Mouse (Mus musculus) C2C12 (cell line): Measurements from ENCODE around the gene Zfp212. TPM values are rescaled to one million over a fixed set of nuclear protein-coding genes. Genes with fewer than 3 reads are reported as not detected.
"Not testable (repeated sequence)": the region's sequence is repeated elsewhere in the genome, so short reads cannot be mapped to it uniquely, and the experiment has no call there.

Source experiments
- H3K27me3 ChIP-seq: one replicate; pipeline ENCODE4 v1.6.1; 2011; ENCODE audit not compliant: control insufficient read depth, insufficient read depth, insufficient read length
- H3K36me3 ChIP-seq: one replicate; pipeline ENCODE4 v1.6.1; 2011; ENCODE audit not compliant: control insufficient read depth, insufficient read depth
- H3K4me3 ChIP-seq: one replicate; pipeline ENCODE4 v1.5.1; 2011; ENCODE audit warnings: mild to moderate bottlenecking, control low read depth; ENCODE audit not compliant: poor library complexity, insufficient read depth, severe bottlenecking
- H3K79me2 ChIP-seq: one replicate; pipeline ENCODE4 v1.6.1; 2011; ENCODE audit not compliant: control insufficient read depth, insufficient read depth
- H3K79me3 ChIP-seq: one replicate; pipeline ENCODE4 v1.6.1; 2011; ENCODE audit warnings: low read depth, control low read depth
- H3ac ChIP-seq: one replicate; pipeline ENCODE3; 2011; ENCODE audit warnings: low read depth; ENCODE audit not compliant: control insufficient read depth, insufficient read length
- CEBPB ChIP-seq: IDR thresholded peaks from one replicate; pipeline ENCODE4 v1.6.1; 2011; ENCODE audit warnings: low read depth, mild to moderate bottlenecking, control low read depth, moderate library complexity
- CTCF ChIP-seq: IDR thresholded peaks from one replicate; pipeline ENCODE4 v1.5.1; 2011; ENCODE audit not compliant: control insufficient read depth, insufficient read depth, insufficient read length
- FOSL1 ChIP-seq: IDR thresholded peaks from one replicate; pipeline ENCODE4 v1.8.0; 2011; ENCODE audit warnings: mild to moderate bottlenecking, low read length; ENCODE audit not compliant: poor library complexity, insufficient read depth, severe bottlenecking
- MAX ChIP-seq: IDR thresholded peaks from one replicate; pipeline ENCODE4 v1.6.1; 2011; ENCODE audit warnings: mild to moderate bottlenecking, control low read depth
- MYOD1 ChIP-seq: IDR thresholded peaks from one replicate; pipeline ENCODE4 v1.6.1; 2011; ENCODE audit warnings: low read depth; ENCODE audit not compliant: control insufficient read depth, insufficient read length
- MYOG ChIP-seq: IDR thresholded peaks from one replicate; pipeline ENCODE4 v1.6.1; 2011; ENCODE audit not compliant: control insufficient read depth, insufficient read length; ENCODE audit errors: extremely low read depth
- USF1 ChIP-seq: IDR thresholded peaks from one replicate; pipeline ENCODE4 v1.6.1; 2011; ENCODE audit warnings: low read depth, mild to moderate bottlenecking, control low read depth, moderate library complexity
- polyA plus RNA-seq: library from polyadenylated mRNA; unstranded; fragments of >200 nt; fragmentation: generic; extraction: Trizol; gene quantifications from one replicate; pipeline ENCODE4 v1.2.1, GENCODE M21; 2012; ENCODE audit warnings: missing spikeins

The Zfp212 gene
- polyA plus RNA-seq, 1 experiment: 10.0 TPM

GRCm38 (mm10) chr6:47947388-47947787 lies 27.1 kb downstream of the Zfp212 start:
- TF ChIP-seq FOSL1 (no peak), MYOG (no peak), USF1 (no peak), CTCF (no peak), CEBPB (no peak), MAX (no peak), MYOD1 (no peak)

GRCm38 (mm10) chr6:47953191-47953726 lies 33.0 kb downstream of the Zfp212 start, which contains the start of gene Zfp956:
Gene Zfp956 (plus strand): TSS chr6:47953390.
- Histone ChIP-seq H3K27me3 (no peaks in the 10 kb centered on the region), H3K79me2 (no peaks in the 10 kb centered on the region), H3K4me3 (peak within 1 kb of the TSS; percentile 59), H3K36me3 (peaks cover 8% of the 10 kb centered on the region), H3ac (peak within 1 kb of the TSS; percentile 66), H3K79me3 (no peaks in the 10 kb centered on the region)
- TF ChIP-seq MYOG (no peak), USF1 (peak; percentile 17), MAX (peak; percentile 19)

More at GRCm38 (mm10) chr6:47947388-47947787, 27.1 kb downstream of the Zfp212 start:
- Histone ChIP-seq H3K4me3 (no peak overlapping the region), H3ac (no peak overlapping the region), H3K79me2 (no peaks in the 10 kb centered on the region), H3K36me3 (no peaks in the 10 kb centered on the region), H3K27me3 (no peaks in the 10 kb centered on the region), H3K79me3 (no peaks in the 10 kb centered on the region)

GRCm38 (mm10) chr6:47954425-47954824 lies 34.1 kb downstream of the Zfp212 start:
- Histone ChIP-seq H3K79me3 (no peaks in the 10 kb centered on the region), H3K27me3 (no peaks in the 10 kb centered on the region), H3K4me3 (no peak overlapping the region), H3K36me3 (peaks cover 8% of the 10 kb centered on the region), H3K79me2 (no peaks in the 10 kb centered on the region), H3ac (no peak overlapping the region)
- no peak for TF ChIP-seq CEBPB
- TF ChIP-seq USF1: no peak
- TF ChIP-seq CTCF: no peak
- TF ChIP-seq MAX: no peak
- no peak for TF ChIP-seq MYOD1
- TF ChIP-seq MYOG: no peak
- TF ChIP-seq FOSL1: no peak

GRCm38 (mm10) chr6:47957816-47958215 lies 37.5 kb downstream of the Zfp212 start:
- TF ChIP-seq FOSL1: no peak
- no peak for TF ChIP-seq MAX
- no peak for TF ChIP-seq USF1
- Histone ChIP-seq H3K79me3 (no peaks in the 10 kb centered on the region), H3K36me3 (peaks cover 18% of the 10 kb centered on the region), H3K4me3 (no peak overlapping the region), H3ac (no peak overlapping the region), H3K27me3 (no peaks in the 10 kb centered on the region), H3K79me2 (no peaks in the 10 kb centered on the region)

- Histone ChIP-seq H3ac (no peak overlapping the region), H3K79me2 (no peaks in the 10 kb centered on the region), H3K27me3 (no peaks in the 10 kb centered on the region), H3K36me3 (peaks cover 25% of the 10 kb centered on the region), H3K79me3 (no peaks in the 10 kb centered on the region), H3K4me3 (no peak overlapping the region)
- TF ChIP-seq CEBPB (no peak), MAX (no peak), MYOD1 (no peak), FOSL1 (no peak), USF1 (no peak), CTCF (no peak), MYOG (no peak)
Measured at GRCm38 (mm10) chr6:47960685-47961421, 40.6 kb downstream of the Zfp212 start.

- H3K79me2 ChIP-seq: no peaks in the 10 kb centered on the region
- no peaks in the 10 kb centered on the region for H3K79me3 ChIP-seq
- peak; percentile 32 for TF ChIP-seq MAX
- TF ChIP-seq MYOG: no peak
- no peak for TF ChIP-seq CTCF
- no peak for TF ChIP-seq FOSL1
- TF ChIP-seq CEBPB: no peak
- peak; percentile 38 for TF ChIP-seq MYOD1
- TF ChIP-seq USF1: no peak
- H3K4me3 ChIP-seq: no peak overlapping the region
- no peaks in the 10 kb centered on the region for H3K27me3 ChIP-seq
- H3ac ChIP-seq: no peak overlapping the region
- H3K36me3 ChIP-seq: peaks cover 17% of the 10 kb centered on the region
Measured at GRCm38 (mm10) chr6:47963051-47963450, 42.8 kb downstream of the Zfp212 start.

GRCm38 (mm10) chr6:47968166-47968565 lies 47.9 kb downstream of the Zfp212 start:
- not testable (repeated sequence) for H3K36me3 ChIP-seq, H3ac ChIP-seq, H3K27me3 ChIP-seq, H3K79me3 ChIP-seq, H3K4me3 ChIP-seq, H3K79me2 ChIP-seq
